Mouse (Mus musculus): ENCODE measurements around the gene Zfyve16.

The Zfyve16 gene

GRCm38 (mm10) chr13:92530721-92531211, at the start of gene Zfyve16:
TSS of gene Zfyve16 (minus strand) at chr13:92530868.
- DNase-seq (ENCODE audit: low spot score in 2 of 2) = peak; percentile 89 to 96

GRCm38 (mm10) chr13:92578210-92578609, 47.5 kb upstream of the Zfyve16 start:
- DNase-seq (ENCODE audit: low spot score in 2 of 2) = no peak

- DNase-seq (ENCODE audit: low spot score in 2 of 2) = no peak
These were observed 46.0 kb upstream of the Zfyve16 start for GRCm38 (mm10) chr13:92576688-92577087.

GRCm38 (mm10) chr13:92576072-92576471, 45.4 kb upstream of the Zfyve16 start, which contains the start of gene Spz1:
TSS of gene Spz1 (minus strand) at chr13:92576172.
- no peak for DNase-seq (ENCODE audit: low spot score in 2 of 2)

- no peak for DNase-seq (ENCODE audit: low spot score in 2 of 2)
These were observed 28.8 kb upstream of the Zfyve16 start for GRCm38 (mm10) chr13:92559429-92559828.

- no peak for DNase-seq (ENCODE audit: low spot score in 2 of 2)
These were observed 26.6 kb upstream of the Zfyve16 start for GRCm38 (mm10) chr13:92557229-92557628.

- DNase-seq (ENCODE audit: low spot score in 2 of 2) = no peak
These were observed 25.9 kb upstream of the Zfyve16 start for GRCm38 (mm10) chr13:92556458-92557126.

- DNase-seq (ENCODE audit: low spot score in 2 of 2) = no peak
These were observed 16.4 kb upstream of the Zfyve16 start for GRCm38 (mm10) chr13:92547093-92547492.

GRCm38 (mm10) chr13:92540997-92541396, 10.3 kb upstream of the Zfyve16 start:
- DNase-seq (ENCODE audit: low spot score in 2 of 2) = no peak

GRCm38 (mm10) chr13:92539126-92539525, 8.5 kb upstream of the Zfyve16 start:
- no peak for DNase-seq (ENCODE audit: low spot score in 2 of 2)

- DNase-seq (ENCODE audit: low spot score in 2 of 2) = no peak
These were observed 3.1 kb upstream of the Zfyve16 start for GRCm38 (mm10) chr13:92533801-92534200.

- no peak for DNase-seq (ENCODE audit: low spot score in 2 of 2)
These were observed 1.5 kb upstream of the Zfyve16 start for GRCm38 (mm10) chr13:92532216-92532615.

GRCm38 (mm10) chr13:92531237-92531636, 569 bp upstream of the Zfyve16 start:
- DNase-seq (ENCODE audit: low spot score in 2 of 2) = no peak

- no peak for DNase-seq (ENCODE audit: low spot score in 2 of 2)
These were observed 594 bp downstream of the Zfyve16 start for GRCm38 (mm10) chr13:92529828-92530720.

- no peak for DNase-seq (ENCODE audit: low spot score in 2 of 2)
These were observed 7.4 kb downstream of the Zfyve16 start for GRCm38 (mm10) chr13:92523178-92523813.

GRCm38 (mm10) chr13:92504871-92505270, 25.8 kb downstream of the Zfyve16 start:
- DNase-seq (ENCODE audit: low spot score in 2 of 2) = no peak

- no peak for DNase-seq (ENCODE audit: low spot score in 2 of 2)
These were observed 38.7 kb downstream of the Zfyve16 start for GRCm38 (mm10) chr13:92491923-92492322.

- no peak for DNase-seq (ENCODE audit: low spot score in 2 of 2)
These were observed 39.9 kb downstream of the Zfyve16 start for GRCm38 (mm10) chr13:92490817-92491216.

- DNase-seq (ENCODE audit: low spot score in 2 of 2) = peak; percentile 80 to 89
These were observed 46.7 kb downstream of the Zfyve16 start, which contains the start of gene Fam151b for GRCm38 (mm10) chr13:92483852-92484463. TSS of gene Fam151b (minus strand) at chr13:92484015.

- peak; percentile 20 to 21 for DNase-seq (ENCODE audit: low spot score in 2 of 2)
These were observed 47.3 kb downstream of the Zfyve16 start for GRCm38 (mm10) chr13:92483348-92483747.

- no peak for DNase-seq (ENCODE audit: low spot score in 2 of 2)
These were observed 60.5 kb downstream of the Zfyve16 start for GRCm38 (mm10) chr13:92470151-92470550.

GRCm38 (mm10) chr13:92469381-92469780, 61.3 kb downstream of the Zfyve16 start:
- no peak for DNase-seq (ENCODE audit: low spot score in 2 of 2)

All from frontal cortex, postnatal 14 days (tissue).